Mouse (Mus musculus): ENCODE measurements around the gene Ptms. TPM values are rescaled to one million over a fixed set of nuclear protein-coding genes. Genes with fewer than 3 reads are reported as not detected.
A peak's percentile ranks its signal among the peaks of the same experiment; 100 is the strongest.

The Ptms gene
- polyA plus RNA-seq, 1 experiment: 820 TPM

GRCm38 (mm10) chr6:124930754-124931524, 11.0 kb upstream of the Ptms start, which contains the start of gene Mlf2:
TSS of gene Mlf2 (plus strand) at chr6:124931386.
- Histone ChIP-seq H3K27ac (ENCODE audit: insufficient read depth, low read depth, low read length) (peak within 1 kb of the TSS; percentile 73), H3K4me1 (ENCODE audit: control insufficient read depth, insufficient read depth, low read length) (peaks cover 14% of the 10 kb centered on the region), H3K4me3 (ENCODE audit: insufficient read depth, low read length) (peak within 1 kb of the TSS; percentile 91)
- TF ChIP-seq CTCF (IDR thresholded peaks at IDR 0.05; ENCODE audit: low read depth, low read length) (peak; percentile 84), POLR2A (IDR thresholded peaks at IDR 0.05; ENCODE audit: borderline replicate concordance, low read depth, low read length) (no peak)

DNA sequence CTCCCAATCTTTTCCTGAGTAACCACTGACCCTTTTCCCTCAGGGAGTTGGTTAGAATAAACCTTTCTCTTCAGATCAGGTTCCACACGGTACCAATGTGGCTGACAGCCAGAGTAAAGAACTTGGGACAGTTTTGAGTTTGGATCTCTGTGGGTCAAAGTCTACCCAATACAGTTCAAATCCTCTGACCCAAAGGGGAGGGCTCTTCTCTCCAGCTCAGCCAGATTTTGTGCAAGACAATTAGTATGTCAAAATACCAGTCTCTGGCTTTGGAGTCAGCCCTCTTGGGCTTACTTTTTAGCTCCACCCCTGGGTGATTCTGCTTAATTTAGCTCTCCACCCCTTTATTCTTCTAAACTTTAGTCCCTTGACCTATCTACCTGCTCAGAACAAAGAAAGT, 10.3 kb upstream of the Ptms start:
- Histone ChIP-seq H3K4me3 (ENCODE audit: insufficient read depth, low read length) (peak overlapping the region; percentile 51), H3K4me1 (ENCODE audit: control insufficient read depth, insufficient read depth, low read length) (peaks cover 14% of the 10 kb centered on the region), H3K27ac (ENCODE audit: insufficient read depth, low read depth, low read length) (peak overlapping the region; percentile 38)
- no peak for TF ChIP-seq POLR2A (IDR thresholded peaks at IDR 0.05; ENCODE audit: borderline replicate concordance, low read depth, low read length)
- TF ChIP-seq CTCF (IDR thresholded peaks at IDR 0.05; ENCODE audit: low read depth, low read length): no peak

DNA sequence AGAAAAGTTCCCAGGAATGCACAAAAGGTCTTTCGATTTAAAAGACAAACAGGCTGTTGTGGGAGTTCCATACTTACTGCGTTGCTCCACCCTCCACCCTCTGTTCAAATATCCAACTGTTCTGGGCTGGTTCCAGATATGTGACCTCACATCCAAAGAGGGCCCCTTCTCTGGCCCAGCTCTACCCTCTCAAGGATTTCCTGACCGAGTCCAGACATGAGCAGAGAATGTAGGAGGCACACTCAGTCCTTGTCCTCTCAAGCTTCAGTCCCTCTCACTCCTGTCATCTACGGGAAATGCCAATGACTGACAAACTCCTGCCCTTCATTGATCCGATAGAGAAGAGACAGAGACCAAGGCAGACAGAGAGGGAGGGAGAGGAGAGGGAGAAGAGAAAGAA, 6.0 kb upstream of the Ptms start:
- Histone ChIP-seq H3K27ac (ENCODE audit: insufficient read depth, low read depth, low read length) (no peak overlapping the region), H3K4me1 (ENCODE audit: control insufficient read depth, insufficient read depth, low read length) (peaks cover 17% of the 10 kb centered on the region), H3K4me3 (ENCODE audit: insufficient read depth, low read length) (no peak overlapping the region)
- TF ChIP-seq POLR2A (IDR thresholded peaks at IDR 0.05; ENCODE audit: borderline replicate concordance, low read depth, low read length) (no peak), CTCF (IDR thresholded peaks at IDR 0.05; ENCODE audit: low read depth, low read length) (no peak)

GRCm38 (mm10) chr6:124925173-124925793, 5.4 kb upstream of the Ptms start:
- Histone ChIP-seq H3K4me1 (ENCODE audit: control insufficient read depth, insufficient read depth, low read length) (peaks cover 23% of the 10 kb centered on the region), H3K27ac (ENCODE audit: insufficient read depth, low read depth, low read length) (no peak overlapping the region), H3K4me3 (ENCODE audit: insufficient read depth, low read length) (no peak overlapping the region)
- TF ChIP-seq POLR2A (IDR thresholded peaks at IDR 0.05; ENCODE audit: borderline replicate concordance, low read depth, low read length) (no peak), CTCF (IDR thresholded peaks at IDR 0.05; ENCODE audit: low read depth, low read length) (no peak)

GRCm38 (mm10) chr6:124921539-124921938, 1.6 kb upstream of the Ptms start:
- TF ChIP-seq POLR2A (IDR thresholded peaks at IDR 0.05; ENCODE audit: borderline replicate concordance, low read depth, low read length) (no peak), CTCF (IDR thresholded peaks at IDR 0.05; ENCODE audit: low read depth, low read length) (no peak)
- no peak overlapping the region for H3K4me3 ChIP-seq (ENCODE audit: insufficient read depth, low read length)
- H3K4me1 ChIP-seq (ENCODE audit: control insufficient read depth, insufficient read depth, low read length): peaks cover 36% of the 10 kb centered on the region
- H3K27ac ChIP-seq (ENCODE audit: insufficient read depth, low read depth, low read length): peak overlapping the region; percentile 72

DNA sequence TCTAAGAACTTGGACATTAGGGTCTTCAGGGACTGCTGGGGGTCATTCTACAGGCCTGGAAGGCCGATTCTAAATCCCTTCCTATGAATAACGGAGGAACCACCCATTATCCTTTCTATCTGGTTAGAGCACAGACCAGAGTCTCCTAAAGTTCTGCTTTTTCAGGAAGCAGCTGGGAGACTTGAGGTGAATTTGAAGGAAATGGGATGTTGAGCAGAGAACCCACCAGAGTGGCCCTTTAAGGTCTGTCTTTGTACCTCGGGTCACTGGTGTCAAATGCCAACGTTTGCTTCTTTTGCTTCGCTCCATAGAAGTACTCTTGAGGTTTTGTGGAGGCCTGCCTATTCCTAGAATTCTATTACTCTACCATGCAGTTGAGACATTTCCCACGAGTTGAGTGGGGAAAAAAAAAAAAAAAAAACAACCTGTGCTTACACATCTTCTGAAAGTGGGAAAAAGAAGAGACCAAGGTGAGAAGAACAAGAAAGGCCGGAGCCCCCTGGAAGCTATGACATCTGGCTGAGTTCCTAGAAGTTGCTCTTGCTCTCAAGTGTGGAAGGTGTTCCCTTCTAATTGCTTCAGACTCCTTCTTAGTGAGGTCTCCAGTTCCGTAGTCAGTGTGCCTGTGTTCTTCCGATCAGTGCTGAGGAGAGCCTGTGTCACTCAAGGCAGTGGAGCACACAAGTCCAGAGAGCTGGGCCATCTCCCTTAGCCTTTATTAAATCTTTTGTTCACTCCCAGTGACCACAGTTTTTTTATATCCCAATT, 599 bp upstream of the Ptms start:
- TF ChIP-seq CTCF (IDR thresholded peaks at IDR 0.05; ENCODE audit: low read depth, low read length): no peak
- TF ChIP-seq POLR2A (IDR thresholded peaks at IDR 0.05; ENCODE audit: borderline replicate concordance, low read depth, low read length): no peak
- Histone ChIP-seq H3K4me1 (ENCODE audit: control insufficient read depth, insufficient read depth, low read length) (peaks cover 39% of the 10 kb centered on the region), H3K27ac (ENCODE audit: insufficient read depth, low read depth, low read length) (peak overlapping the region; percentile 72), H3K4me3 (ENCODE audit: insufficient read depth, low read length) (no peak overlapping the region)

GRCm38 (mm10) chr6:124918890-124919627, 844 bp downstream of the Ptms start:
- no peak for TF ChIP-seq POLR2A (IDR thresholded peaks at IDR 0.05; ENCODE audit: borderline replicate concordance, low read depth, low read length)
- TF ChIP-seq CTCF (IDR thresholded peaks at IDR 0.05; ENCODE audit: low read depth, low read length): no peak
- Histone ChIP-seq H3K4me3 (ENCODE audit: insufficient read depth, low read length) (no peak overlapping the region), H3K27ac (ENCODE audit: insufficient read depth, low read depth, low read length) (no peak overlapping the region), H3K4me1 (ENCODE audit: control insufficient read depth, insufficient read depth, low read length) (peaks cover 52% of the 10 kb centered on the region)

DNA sequence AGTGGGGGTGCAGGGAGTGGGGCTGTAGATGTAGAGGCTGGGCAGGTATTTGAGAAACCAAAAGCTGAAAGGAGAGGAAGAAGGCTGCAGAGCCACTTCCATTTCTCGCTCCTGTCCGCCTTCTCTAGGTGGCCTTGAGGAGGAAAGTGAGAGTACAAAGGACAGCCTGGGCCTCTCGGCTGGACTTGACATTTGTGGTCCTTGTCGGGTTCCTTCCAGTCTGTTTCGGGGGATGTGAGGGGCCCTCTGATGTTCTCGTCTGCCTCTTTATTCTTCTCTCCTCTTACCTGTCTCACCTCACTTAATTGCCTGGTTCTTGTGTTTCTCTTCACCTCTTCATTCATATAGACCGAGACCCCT, 1.6 kb downstream of the Ptms start:
- H3K4me3 ChIP-seq (ENCODE audit: insufficient read depth, low read length): peak overlapping the region; percentile 82
- H3K4me1 ChIP-seq (ENCODE audit: control insufficient read depth, insufficient read depth, low read length): peaks cover 57% of the 10 kb centered on the region
- no peak for TF ChIP-seq CTCF (IDR thresholded peaks at IDR 0.05; ENCODE audit: low read depth, low read length)
- no peak for TF ChIP-seq POLR2A (IDR thresholded peaks at IDR 0.05; ENCODE audit: borderline replicate concordance, low read depth, low read length)
- H3K27ac ChIP-seq (ENCODE audit: insufficient read depth, low read depth, low read length): peak overlapping the region; percentile 33; the same call in 1 of the 2 replicates

Data from bone marrow macrophage, adult 2 months (primary cell).